Mouse (Mus musculus) 416B (cell line): ENCODE results near the gene Mmp7.

ENCODE experiments used
- DNase-seq: peaks from one replicate; pipeline ENCODE4 v3.0.0; 2011; ENCODE audit warnings: low read depth

The Mmp7 gene

GRCm38 (mm10) chr9:7691790-7692189 is at the start of gene Mmp7:
TSS of gene Mmp7 (plus strand) at chr9:7692090.
- peak; percentile 11 for DNase-seq

GRCm38 (mm10) chr9:7647901-7648300 is 44.0 kb upstream of the Mmp7 start:
- no peak for DNase-seq

DNA sequence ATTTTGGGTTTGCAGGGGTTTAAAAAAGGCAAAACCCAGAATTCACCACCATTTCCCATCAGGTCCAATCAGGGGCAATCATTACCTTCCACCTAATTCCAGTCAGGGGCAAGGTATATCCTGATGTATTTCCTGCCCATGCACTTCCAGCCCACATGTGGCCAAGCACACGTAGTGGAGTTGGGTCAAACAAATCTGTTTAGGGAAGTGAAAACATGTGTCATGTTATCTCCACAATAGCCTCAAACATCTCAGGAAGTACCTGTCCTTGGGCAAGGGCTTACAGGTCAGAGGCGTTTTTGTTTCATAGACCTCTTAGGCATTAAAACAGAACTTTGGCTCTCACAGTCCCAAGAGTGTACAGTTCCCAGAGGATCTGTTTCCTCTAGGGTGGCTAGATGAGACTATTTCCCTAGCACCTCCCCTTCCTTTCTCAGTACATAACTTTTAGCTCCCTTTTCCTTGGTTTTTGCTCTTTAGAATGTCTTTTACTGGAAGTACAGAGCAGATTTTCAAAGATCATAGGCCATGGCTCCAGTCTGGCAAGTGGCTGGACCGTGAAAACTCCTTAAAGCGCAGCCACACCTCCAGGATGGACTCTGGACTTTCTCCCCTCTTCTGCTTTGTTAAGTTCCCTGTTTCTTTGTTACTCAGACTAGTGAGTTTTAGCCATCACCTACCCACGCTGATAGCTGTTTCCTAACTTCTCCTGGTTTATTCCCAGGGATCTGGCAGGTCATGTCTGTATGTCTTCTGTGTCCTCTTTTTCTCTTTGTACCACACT is 41.3 kb upstream of the Mmp7 start:
- DNase-seq: no peak

DNA sequence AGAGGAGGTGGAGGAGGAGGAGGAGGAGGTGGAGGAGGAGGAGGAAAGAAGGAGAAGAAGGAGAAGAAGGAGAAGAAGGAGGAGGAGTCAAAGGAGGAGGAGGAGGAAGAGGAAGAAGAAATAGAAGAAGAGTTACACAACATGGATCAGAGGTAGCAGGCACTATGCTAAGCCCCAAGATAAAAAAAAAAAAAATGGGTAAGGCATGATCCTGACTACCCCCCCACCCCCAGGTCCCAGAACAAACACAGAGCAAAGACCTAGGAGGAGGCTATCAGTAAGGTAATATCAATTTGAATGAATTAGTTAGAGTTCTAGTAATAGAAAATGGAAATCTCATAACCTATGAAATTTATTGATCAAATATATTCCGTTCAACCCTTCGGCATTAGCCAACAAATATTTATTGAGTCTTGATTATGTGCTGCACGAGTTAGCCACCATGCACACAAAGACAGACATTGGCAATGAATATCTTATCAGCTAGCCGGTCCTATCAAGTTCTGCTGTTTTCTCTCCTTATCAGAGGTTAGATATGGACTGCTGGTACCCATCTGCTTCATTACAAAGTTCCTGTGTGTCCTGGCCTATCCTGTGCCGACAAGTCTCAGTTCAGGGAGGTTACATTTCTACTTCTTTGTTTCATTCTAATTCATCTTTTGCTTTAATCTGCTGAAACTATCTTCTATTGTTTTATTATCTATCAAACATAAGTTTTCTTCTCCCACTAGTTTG is 39.4 kb upstream of the Mmp7 start:
- DNase-seq: no peak

DNA sequence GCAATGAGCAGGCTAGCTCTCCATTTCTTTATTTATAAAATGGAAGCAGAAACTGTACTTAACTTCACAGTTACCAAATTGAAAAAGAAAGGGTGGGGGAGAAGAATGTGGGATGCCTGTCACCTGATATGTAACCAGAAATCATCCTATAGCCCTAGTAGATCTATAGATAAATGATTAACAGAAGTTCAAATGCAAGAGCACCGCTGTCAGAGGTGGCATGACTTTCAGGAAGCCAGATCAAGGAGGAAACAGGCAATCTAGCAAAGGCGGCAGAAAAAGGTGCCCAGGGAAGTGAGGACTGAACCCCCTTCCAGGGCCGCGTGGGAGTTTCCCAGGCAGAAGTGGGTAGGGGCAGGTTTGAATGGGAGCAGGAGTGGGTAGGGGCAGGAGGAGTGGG is 33.9 kb upstream of the Mmp7 start:
- DNase-seq: no peak

DNA sequence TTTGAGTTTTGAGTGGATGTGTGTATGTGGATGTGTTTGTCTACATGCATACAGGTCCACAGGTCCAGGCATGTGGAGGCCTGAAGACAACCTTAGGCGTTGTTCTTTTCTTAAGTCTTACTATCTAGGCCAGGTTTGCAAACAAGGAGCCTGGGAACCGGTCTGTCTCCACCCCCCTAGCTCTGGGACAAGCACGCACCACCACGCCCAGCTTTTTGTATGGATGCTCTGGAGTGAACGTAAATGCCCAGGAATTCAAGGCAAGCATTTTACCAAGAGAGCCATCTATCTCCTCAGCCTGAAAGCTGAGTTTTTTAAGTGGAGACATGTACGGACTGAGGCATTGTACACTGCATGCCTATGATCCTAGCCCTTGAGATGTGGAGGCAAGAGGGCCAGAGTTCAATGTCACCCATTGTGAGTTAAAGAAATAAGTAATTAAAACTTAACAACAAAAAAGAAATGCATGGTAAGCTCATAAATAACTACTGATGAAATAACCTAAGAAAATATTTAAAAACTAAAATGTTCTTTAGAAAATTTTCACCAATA is 32.3 kb upstream of the Mmp7 start:
- no peak for DNase-seq

DNA sequence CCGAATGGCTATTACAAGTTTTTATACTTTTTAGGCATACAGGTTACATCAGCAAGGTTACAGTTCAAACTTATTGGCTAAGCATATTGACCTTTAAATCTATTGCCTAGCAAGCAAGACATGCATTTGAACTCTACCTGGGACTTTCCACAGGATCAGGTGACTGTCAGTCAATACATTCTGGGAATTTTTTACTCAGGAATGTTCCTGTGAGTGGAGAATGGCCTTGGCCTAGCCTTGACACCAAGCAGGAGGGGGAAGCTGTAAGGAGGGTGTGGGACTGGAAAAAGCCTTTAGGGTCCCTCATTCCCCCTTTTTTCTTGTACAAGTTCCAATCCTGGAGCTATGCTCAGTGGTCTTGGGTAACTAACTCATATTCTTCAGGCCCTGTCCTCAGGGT is 30.5 kb upstream of the Mmp7 start:
- no peak for DNase-seq

- no peak for DNase-seq
Measured at GRCm38 (mm10) chr9:7669674-7670073, 22.2 kb upstream of the Mmp7 start.

DNA sequence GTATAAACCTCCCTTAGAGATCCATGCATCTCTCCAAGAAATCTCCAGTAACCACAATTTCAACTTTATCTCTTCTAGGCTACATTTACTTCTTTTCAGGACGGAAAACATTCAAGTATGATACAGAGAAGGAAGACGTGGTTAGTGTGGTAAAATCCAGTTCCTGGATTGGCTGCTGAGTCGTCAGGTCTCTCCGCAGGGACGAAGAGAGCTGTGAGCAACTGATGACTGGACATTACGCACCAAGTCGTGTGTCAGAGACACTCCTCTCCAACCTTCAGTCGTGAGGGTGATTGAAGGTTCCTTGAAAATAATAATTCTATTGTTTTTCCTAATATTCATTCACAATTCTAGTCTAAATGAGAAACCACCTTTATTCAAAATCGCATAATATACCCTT is 18.9 kb upstream of the Mmp7 start:
- peak; percentile 44 for DNase-seq

DNA sequence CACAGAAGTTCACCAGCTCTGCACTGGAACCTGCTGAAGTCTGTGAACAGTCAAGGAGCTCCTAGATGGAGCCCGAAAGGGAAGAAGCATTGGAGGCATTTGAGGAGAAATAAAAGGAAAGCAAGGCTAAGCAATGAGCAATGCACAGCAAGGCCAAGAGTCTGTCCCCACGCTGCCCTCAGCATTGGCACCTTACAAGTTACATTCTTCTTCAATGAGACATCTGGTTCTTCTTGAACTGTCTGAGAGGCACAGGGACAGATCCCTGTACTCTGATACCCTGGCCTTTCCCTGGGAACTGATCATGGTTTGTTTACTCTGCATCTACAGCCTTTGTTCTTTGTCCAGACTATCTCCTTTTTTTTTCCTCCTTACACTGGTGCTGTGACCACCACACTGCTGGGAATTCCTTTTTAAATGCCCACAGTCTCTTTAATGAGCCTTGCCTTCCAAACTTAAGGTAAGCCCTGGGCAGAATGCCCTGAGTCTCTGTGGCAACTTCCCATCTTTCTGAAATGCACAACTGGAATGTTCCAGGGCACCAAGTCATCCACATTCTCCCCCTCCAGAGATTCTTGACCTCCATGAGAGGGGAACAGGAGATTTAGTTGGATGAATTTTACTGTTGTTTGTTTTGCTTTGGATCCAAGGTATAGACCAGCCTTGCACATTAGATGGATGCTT is 13.6 kb upstream of the Mmp7 start:
- no peak for DNase-seq

DNA sequence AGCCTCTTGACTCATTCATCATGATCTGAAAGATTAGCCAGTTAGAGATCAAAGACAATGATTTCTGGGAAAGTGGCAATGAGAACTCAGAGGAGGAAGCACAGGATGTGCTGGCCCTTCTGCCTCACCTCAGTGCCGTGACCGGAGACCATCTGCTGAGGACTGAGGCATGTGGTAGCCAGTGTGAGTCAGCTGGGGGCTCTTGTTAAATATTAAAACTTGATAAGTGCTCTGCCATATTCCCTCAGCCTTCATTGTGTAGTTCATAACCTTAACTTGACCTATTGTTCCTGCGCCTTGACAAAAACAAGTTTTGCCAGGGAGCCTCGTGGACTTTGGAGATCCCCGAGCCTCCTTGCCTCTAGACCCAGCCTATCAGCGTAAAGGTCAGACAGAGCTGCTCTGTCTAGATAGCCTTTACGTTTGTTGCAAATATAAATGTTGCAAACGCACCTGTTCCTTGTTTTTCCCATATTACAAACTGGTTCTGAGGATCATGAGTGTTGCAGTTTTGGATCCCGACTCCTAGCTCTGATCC is 9.7 kb upstream of the Mmp7 start:
- DNase-seq: no peak

- no peak for DNase-seq
Measured at GRCm38 (mm10) chr9:7686024-7686423, 5.9 kb upstream of the Mmp7 start.

- no peak for DNase-seq
Measured at GRCm38 (mm10) chr9:7689799-7690198, 2.1 kb upstream of the Mmp7 start.

- DNase-seq: no peak
Measured at GRCm38 (mm10) chr9:7693961-7694360, 2.1 kb downstream of the Mmp7 start.

DNA sequence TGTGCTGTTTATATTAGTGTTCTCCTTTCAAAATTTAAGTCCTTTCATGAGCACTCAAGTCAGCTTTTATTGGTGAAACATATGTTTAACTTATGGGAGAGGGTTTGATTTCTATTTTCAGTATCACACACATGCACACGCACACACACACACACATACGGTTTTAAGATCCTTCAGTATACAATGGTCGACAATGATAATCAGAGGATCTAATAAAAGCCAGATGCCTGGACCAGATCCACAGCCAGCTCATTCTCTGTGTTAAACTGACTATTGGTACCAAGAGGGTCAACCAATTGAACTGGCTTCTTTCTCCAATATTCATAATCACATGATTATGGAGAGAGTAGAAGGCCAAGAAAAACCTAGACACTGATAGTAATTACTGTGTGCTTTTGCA is 3.8 kb downstream of the Mmp7 start:
- no peak for DNase-seq

GRCm38 (mm10) chr9:7708698-7709097 is 16.8 kb downstream of the Mmp7 start:
- DNase-seq: no peak

- no peak for DNase-seq
Measured at GRCm38 (mm10) chr9:7711196-7711595, 19.3 kb downstream of the Mmp7 start.

DNA sequence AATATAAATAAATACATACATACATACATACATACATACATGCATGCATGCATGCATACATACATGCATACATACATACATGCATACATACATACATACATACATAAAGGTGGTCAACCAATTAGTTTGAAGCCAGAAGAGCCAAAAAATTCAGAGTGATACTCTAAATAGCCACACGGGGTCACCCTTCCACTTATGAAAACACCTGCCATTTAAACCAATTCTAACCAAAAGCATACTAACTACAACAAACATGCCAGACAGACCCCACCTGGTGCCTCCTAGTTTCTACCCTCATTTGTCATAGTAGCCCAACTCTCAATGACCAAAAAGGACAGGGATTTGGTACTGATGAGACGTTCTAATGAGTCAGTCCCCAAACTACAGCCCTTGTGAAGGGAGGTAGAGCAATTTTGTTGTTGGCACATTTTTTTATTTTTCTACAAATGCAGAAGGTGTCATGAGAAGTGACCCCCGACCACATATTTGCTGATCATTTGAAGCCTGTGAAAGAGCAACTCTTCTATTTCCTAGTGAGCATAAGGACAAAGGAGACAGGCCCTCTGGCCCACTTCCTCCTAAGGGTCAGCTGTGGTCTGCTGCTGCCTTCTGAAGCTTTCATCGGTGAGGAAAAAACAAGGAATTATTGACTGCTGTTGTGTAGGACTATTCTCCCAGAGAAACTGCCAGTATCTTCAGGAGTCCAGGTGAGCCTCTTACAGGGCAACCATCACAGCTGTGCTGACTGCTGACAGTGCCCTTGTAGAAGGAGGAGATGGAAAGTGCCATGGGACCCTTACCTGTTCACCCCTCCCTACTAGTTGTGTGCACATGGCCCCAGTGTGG is 22.4 kb downstream of the Mmp7 start:
- peak; percentile 78 for DNase-seq

DNA sequence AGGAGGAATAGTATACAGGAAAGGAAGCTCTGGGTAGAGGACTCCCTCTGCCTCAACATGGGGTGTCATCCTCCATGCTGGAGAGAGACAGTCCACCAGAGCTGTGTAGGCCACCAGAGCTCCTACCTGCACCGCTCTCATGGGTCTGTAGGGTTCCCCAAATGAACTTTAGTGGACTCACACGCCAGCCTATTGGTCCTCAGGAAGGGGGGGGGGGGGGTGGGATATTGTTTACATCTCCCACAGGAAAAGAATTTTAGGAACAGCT is 23.0 kb downstream of the Mmp7 start:
- no peak for DNase-seq

DNA sequence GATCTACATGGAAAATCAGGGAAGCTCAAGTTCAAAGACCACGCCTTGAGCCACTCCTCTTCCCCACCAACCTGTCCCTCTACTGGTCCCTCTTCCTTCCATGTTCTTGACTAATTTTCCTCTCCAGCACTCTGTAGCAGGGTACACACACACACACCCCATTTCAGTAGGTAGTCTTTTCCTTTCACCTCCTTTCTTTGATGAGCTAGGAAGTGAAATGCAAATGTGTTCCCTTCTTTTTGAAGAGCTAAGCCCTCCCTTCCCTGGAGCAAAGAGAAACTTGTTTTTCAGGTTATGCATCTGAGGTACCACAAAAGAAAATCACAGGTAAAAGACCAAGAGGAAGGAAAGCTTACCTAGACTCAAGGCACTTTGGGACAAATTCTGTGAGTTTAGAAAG is 29.7 kb downstream of the Mmp7 start:
- no peak for DNase-seq

- peak; percentile 69 for DNase-seq
Measured at GRCm38 (mm10) chr9:7728997-7729396, 37.1 kb downstream of the Mmp7 start.

GRCm38 (mm10) chr9:7742696-7743095 is 50.8 kb downstream of the Mmp7 start:
- no peak for DNase-seq
